Mouse (Mus musculus) liver, postnatal 0 days (tissue): Measurements from ENCODE around the gene Arl6ip4.

ENCODE experiments used
- CTCF ChIP-seq: sonication (generic); IDR thresholded peaks from 2 replicates; pipeline ENCODE4 v1.5.1; 2016; ENCODE audit warnings: antibody characterized with exemption, low read depth
- EP300 ChIP-seq: IDR thresholded peaks from 2 replicates; pipeline ENCODE4 v1.6.1; 2016; ENCODE audit warnings: antibody characterized with exemption, low read depth, mild to moderate bottlenecking

DNA sequence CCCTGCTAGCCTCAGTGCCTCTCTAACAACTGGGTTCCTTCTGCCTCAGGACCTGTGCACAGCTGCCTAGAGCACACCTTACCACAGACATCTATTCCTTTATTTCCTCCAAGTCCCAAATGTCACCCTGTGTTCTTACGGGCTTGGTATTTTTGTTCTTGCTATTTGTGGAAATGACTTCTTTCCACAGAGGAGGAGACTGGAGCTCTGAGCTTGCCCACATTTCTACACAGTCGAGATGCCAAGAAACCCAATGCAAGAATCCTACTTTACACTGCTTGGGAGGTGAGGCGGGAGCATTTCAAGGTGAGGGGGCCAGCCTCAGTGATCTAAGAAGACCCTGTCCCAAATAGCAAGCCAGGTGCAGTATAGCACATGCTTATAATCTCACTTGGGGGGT is 30.4 kb upstream of the Arl6ip4 start:
- TF ChIP-seq CTCF = no peak
- TF ChIP-seq EP300 = no peak
